Mouse (Mus musculus): Measurements from ENCODE around the gene Apoa2. TPM values are rescaled to one million over a fixed set of nuclear protein-coding genes. Genes with fewer than 3 reads are reported as not detected.
A peak's percentile ranks its signal among the peaks of the same experiment; 100 is the strongest.

Apoa2 gene
- total RNA-seq, 2 experiments from 2014 or later: 3.7 to 6.9 TPM

- ATAC-seq (replicated peaks; ENCODE audit: poor library complexity, severe bottlenecking): no peak
These were observed 20.6 kb upstream of the Apoa2 start for GRCm38 (mm10) chr1:171204249-171204644.

- ATAC-seq (replicated peaks; ENCODE audit: poor library complexity, severe bottlenecking): no peak
These were observed 19.0 kb upstream of the Apoa2 start for GRCm38 (mm10) chr1:171205704-171206493.

GRCm38 (mm10) chr1:171209409-171209808 is 15.4 kb upstream of the Apoa2 start:
- peak; percentile 74 for ATAC-seq (replicated peaks; ENCODE audit: poor library complexity, severe bottlenecking)

- ATAC-seq (replicated peaks; ENCODE audit: poor library complexity, severe bottlenecking): no peak
These were observed 12.0 kb upstream of the Apoa2 start for GRCm38 (mm10) chr1:171212854-171213253.

GRCm38 (mm10) chr1:171213801-171214496 is 10.9 kb upstream of the Apoa2 start, which contains the start of gene Nr1i3:
Gene Nr1i3 (plus strand): TSS chr1:171213970.
- no peak for ATAC-seq (replicated peaks; ENCODE audit: poor library complexity, severe bottlenecking)

- no peak for ATAC-seq (replicated peaks; ENCODE audit: poor library complexity, severe bottlenecking)
These were observed 8.5 kb upstream of the Apoa2 start for GRCm38 (mm10) chr1:171216241-171216955.

- ATAC-seq (replicated peaks; ENCODE audit: poor library complexity, severe bottlenecking): peak; percentile 37
These were observed 4.0 kb upstream of the Apoa2 start for GRCm38 (mm10) chr1:171220871-171221270.

- peak; percentile 15; the same call in 1 of the 2 replicates for ATAC-seq (replicated peaks; ENCODE audit: poor library complexity, severe bottlenecking)
These were observed 3.3 kb upstream of the Apoa2 start for GRCm38 (mm10) chr1:171221281-171222193.

GRCm38 (mm10) chr1:171222238-171223155 is 2.4 kb upstream of the Apoa2 start, which contains the start of gene Tomm40l:
Gene Tomm40l (minus strand): TSS chr1:171222514.
- ATAC-seq (replicated peaks; ENCODE audit: poor library complexity, severe bottlenecking): peak; percentile 90

GRCm38 (mm10) chr1:171223168-171223567 is 1.7 kb upstream of the Apoa2 start:
- ATAC-seq (replicated peaks; ENCODE audit: poor library complexity, severe bottlenecking): no peak

GRCm38 (mm10) chr1:171223796-171224195 is 1.1 kb upstream of the Apoa2 start:
- ATAC-seq (replicated peaks; ENCODE audit: poor library complexity, severe bottlenecking): no peak

GRCm38 (mm10) chr1:171226780-171227179 is 1.9 kb downstream of the Apoa2 start:
- no peak for ATAC-seq (replicated peaks; ENCODE audit: poor library complexity, severe bottlenecking)

- no peak for ATAC-seq (replicated peaks; ENCODE audit: poor library complexity, severe bottlenecking)
These were observed 3.0 kb downstream of the Apoa2 start for GRCm38 (mm10) chr1:171227879-171228278.

- no peak for ATAC-seq (replicated peaks; ENCODE audit: poor library complexity, severe bottlenecking)
These were observed 4.9 kb downstream of the Apoa2 start for GRCm38 (mm10) chr1:171229750-171230149.

- no peak for ATAC-seq (replicated peaks; ENCODE audit: poor library complexity, severe bottlenecking)
These were observed 5.4 kb downstream of the Apoa2 start for GRCm38 (mm10) chr1:171230215-171230614.

GRCm38 (mm10) chr1:171231844-171232243 is 7.0 kb downstream of the Apoa2 start:
- peak; percentile 61 for ATAC-seq (replicated peaks; ENCODE audit: poor library complexity, severe bottlenecking)

- no peak for ATAC-seq (replicated peaks; ENCODE audit: poor library complexity, severe bottlenecking)
These were observed 7.5 kb downstream of the Apoa2 start for GRCm38 (mm10) chr1:171232348-171232747.

GRCm38 (mm10) chr1:171232800-171233730 is 8.2 kb downstream of the Apoa2 start:
- ATAC-seq (replicated peaks; ENCODE audit: poor library complexity, severe bottlenecking): peak; percentile 45

All from granulocyte monocyte progenitor cell, adult 5-6 weeks (primary cell).